Mouse (Mus musculus) C2C12 (cell line): ENCODE measurements around the gene Trabd2b. TPM values are rescaled to one million over a fixed set of nuclear protein-coding genes. Genes with fewer than 3 reads are reported as not detected.

Source experiments
- H3K27me3 ChIP-seq: one replicate; pipeline ENCODE4 v1.6.1; 2011; ENCODE audit not compliant: control insufficient read depth, insufficient read depth, insufficient read length
- H3K36me3 ChIP-seq: one replicate; pipeline ENCODE4 v1.6.1; 2011; ENCODE audit not compliant: control insufficient read depth, insufficient read depth
- H3K4me3 ChIP-seq: one replicate; pipeline ENCODE4 v1.5.1; 2011; ENCODE audit warnings: mild to moderate bottlenecking, control low read depth; ENCODE audit not compliant: poor library complexity, insufficient read depth, severe bottlenecking
- H3K79me2 ChIP-seq: one replicate; pipeline ENCODE4 v1.6.1; 2011; ENCODE audit not compliant: control insufficient read depth, insufficient read depth
- H3K79me3 ChIP-seq: one replicate; pipeline ENCODE4 v1.6.1; 2011; ENCODE audit warnings: low read depth, control low read depth
- H3ac ChIP-seq: one replicate; pipeline ENCODE3; 2011; ENCODE audit warnings: low read depth; ENCODE audit not compliant: control insufficient read depth, insufficient read length
- CEBPB ChIP-seq: IDR thresholded peaks from one replicate; pipeline ENCODE4 v1.6.1; 2011; ENCODE audit warnings: low read depth, mild to moderate bottlenecking, control low read depth, moderate library complexity
- CTCF ChIP-seq: IDR thresholded peaks from one replicate; pipeline ENCODE4 v1.5.1; 2011; ENCODE audit not compliant: control insufficient read depth, insufficient read depth, insufficient read length
- FOSL1 ChIP-seq: IDR thresholded peaks from one replicate; pipeline ENCODE4 v1.8.0; 2011; ENCODE audit warnings: mild to moderate bottlenecking, low read length; ENCODE audit not compliant: poor library complexity, insufficient read depth, severe bottlenecking
- MAX ChIP-seq: IDR thresholded peaks from one replicate; pipeline ENCODE4 v1.6.1; 2011; ENCODE audit warnings: mild to moderate bottlenecking, control low read depth
- MYOD1 ChIP-seq: IDR thresholded peaks from one replicate; pipeline ENCODE4 v1.6.1; 2011; ENCODE audit warnings: low read depth; ENCODE audit not compliant: control insufficient read depth, insufficient read length
- MYOG ChIP-seq: IDR thresholded peaks from one replicate; pipeline ENCODE4 v1.6.1; 2011; ENCODE audit not compliant: control insufficient read depth, insufficient read length; ENCODE audit errors: extremely low read depth
- USF1 ChIP-seq: IDR thresholded peaks from one replicate; pipeline ENCODE4 v1.6.1; 2011; ENCODE audit warnings: low read depth, mild to moderate bottlenecking, control low read depth, moderate library complexity
- polyA plus RNA-seq: library from polyadenylated mRNA; unstranded; fragments of >200 nt; fragmentation: generic; extraction: Trizol; gene quantifications from one replicate; pipeline ENCODE4 v1.2.1, GENCODE M21; 2012; ENCODE audit warnings: missing spikeins

Gene Trabd2b
- polyA plus RNA-seq, 1 experiment: 0.28 TPM

DNA sequence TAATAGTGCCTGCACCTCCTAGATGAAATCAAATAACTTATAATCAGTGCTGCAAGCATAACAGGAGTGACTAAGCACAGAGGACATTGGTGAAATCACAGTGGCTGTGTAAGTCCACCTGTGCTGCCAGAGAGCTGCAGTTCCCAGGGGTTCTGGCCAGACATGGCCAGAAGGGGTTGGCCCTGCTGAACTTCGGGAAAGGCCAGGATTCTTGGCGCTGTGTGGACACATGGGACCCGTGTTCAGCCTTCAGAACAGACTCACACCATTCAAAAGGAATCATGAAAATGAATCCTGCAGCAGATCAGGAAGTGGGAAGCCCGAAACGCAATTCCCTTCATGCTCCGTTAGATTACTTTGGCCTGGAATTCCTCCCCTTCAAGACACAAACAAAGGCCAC lies 125.1 kb downstream of the Trabd2b start:
- Histone ChIP-seq H3K79me2 (no peaks in the 10 kb centered on the region), H3K79me3 (no peaks in the 10 kb centered on the region), H3K36me3 (no peaks in the 10 kb centered on the region), H3K27me3 (no peaks in the 10 kb centered on the region), H3K4me3 (no peak overlapping the region), H3ac (no peak overlapping the region)
- TF ChIP-seq MYOG (no peak), CEBPB (no peak), MAX (no peak), MYOD1 (no peak), USF1 (no peak), FOSL1 (no peak), CTCF (no peak)

DNA sequence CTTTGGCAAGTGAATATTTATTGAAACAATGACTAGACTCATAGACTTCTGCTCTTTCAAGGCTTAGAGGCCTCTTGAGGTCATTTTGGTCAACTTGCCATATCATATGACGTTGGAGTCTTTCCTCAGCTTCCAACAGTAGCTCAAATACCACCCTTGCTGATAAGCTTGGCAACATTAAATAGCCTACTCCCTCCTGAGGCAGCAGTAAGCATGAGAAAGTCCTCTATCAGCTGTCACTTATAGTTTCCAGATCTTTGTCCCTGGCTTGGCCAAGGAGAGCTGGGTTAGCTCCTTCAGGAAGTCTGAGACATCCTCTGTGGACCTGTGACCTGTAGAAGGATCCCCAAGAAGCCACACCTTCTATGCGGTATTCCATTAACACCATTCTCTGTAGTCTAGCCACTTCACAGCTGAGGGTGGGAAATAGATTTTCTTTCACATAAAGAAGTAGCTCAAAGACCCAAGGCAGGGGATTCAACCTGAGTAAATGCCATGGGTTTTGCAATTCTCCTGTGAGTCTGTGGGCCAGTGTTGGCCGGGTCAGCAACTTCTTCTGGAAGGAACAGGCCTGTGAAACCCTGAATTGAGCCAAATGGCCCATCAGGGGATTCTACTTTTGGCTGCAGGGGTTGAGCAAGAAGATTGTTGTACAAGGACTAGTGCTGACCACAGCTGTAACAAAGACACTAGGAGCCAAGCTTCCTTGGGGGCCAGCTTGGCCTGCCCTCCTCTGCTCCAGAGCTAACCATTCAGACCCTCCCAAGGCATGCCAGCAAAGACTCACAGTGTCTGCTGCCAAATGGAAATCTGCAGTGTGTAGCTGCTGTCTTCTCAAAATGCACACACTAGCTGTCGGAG lies 127.6 kb downstream of the Trabd2b start:
- H3K36me3 ChIP-seq: no peaks in the 10 kb centered on the region
- TF ChIP-seq MAX (no peak), CEBPB (no peak), FOSL1 (no peak), MYOD1 (no peak), CTCF (no peak), MYOG (no peak), USF1 (no peak)
- no peak overlapping the region for H3ac ChIP-seq
- H3K79me2 ChIP-seq: no peaks in the 10 kb centered on the region
- H3K79me3 ChIP-seq: no peaks in the 10 kb centered on the region
- no peak overlapping the region for H3K4me3 ChIP-seq
- H3K27me3 ChIP-seq: no peaks in the 10 kb centered on the region

DNA sequence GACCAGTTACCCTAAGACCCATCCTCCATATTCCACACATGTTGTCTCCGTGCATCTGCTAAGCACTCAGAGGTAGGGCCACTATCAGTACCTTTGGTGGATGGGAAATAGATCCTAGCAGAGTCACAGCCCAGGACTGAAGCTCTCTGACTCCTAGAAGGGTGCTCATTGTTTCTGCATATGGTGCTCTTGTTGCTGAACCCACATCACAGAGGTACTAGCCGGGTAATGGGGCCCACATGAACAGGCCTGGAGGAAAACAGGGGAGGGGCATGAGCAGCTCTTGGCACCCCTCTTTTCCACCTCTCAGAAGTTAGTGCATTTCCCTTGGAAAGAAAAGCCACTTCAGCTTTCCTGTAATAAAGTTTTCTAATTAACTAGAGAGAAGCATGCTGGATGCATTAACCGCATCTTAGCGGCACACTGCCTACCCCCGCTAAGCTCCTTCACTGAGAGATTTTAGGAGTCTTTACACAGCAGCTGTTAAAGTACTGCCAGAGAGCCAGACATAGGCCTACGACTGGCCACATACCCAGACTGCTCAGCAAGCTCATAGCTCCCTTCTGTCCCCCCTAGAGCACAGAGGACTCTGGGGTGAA lies 131.0 kb downstream of the Trabd2b start:
- no peak overlapping the region for H3K4me3 ChIP-seq
- no peaks in the 10 kb centered on the region for H3K79me2 ChIP-seq
- H3K27me3 ChIP-seq: no peaks in the 10 kb centered on the region
- no peaks in the 10 kb centered on the region for H3K36me3 ChIP-seq
- TF ChIP-seq USF1 (no peak), MAX (no peak), CEBPB (no peak), MYOG (no peak), FOSL1 (no peak), MYOD1 (no peak), CTCF (no peak)
- H3ac ChIP-seq: no peak overlapping the region
- H3K79me3 ChIP-seq: no peaks in the 10 kb centered on the region

DNA sequence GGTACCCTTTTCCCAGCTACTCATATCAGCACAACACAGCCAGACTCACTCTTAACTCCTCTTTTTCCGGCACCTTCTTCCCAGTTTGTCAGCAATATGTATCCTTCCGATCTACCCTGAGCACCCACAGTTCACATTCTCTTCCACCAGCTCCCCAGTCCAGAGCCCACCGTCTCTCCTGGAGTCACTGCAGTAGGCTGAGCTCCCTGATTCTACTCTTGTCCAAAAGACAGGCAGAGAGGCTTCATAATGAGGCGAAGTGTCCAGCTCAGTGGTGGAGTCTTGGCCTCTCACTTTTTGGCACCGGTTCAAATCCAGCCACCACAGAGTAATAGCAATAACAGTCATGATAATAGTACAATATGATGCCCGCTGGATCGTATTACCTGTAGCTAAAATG lies 133.5 kb downstream of the Trabd2b start:
- Histone ChIP-seq H3ac (no peak overlapping the region), H3K79me3 (no peaks in the 10 kb centered on the region), H3K27me3 (no peaks in the 10 kb centered on the region), H3K79me2 (no peaks in the 10 kb centered on the region), H3K4me3 (no peak overlapping the region), H3K36me3 (no peaks in the 10 kb centered on the region)
- no peak for TF ChIP-seq MYOD1
- TF ChIP-seq USF1: no peak
- no peak for TF ChIP-seq CTCF
- TF ChIP-seq MAX: no peak
- no peak for TF ChIP-seq MYOG
- no peak for TF ChIP-seq FOSL1
- no peak for TF ChIP-seq CEBPB

DNA sequence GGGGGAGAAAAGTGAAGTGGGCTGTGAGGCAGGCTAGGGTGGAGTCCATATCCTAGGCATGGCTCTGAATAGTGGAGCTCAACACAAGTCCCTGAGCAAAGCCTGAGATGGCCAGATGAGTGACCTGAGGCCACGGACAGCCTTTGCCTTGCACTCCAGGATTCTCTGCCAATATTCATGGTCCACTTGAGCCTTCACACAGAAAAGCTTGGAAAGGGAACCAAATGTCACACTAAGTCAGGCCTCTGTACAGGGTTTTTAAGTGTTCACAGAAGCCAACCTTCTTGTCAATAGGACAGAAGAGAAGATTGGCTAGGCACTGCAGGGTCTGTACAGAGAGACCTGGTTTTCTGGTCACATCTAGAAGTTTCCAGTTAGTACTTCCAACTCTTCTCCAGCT lies 134.7 kb downstream of the Trabd2b start:
- H3K27me3 ChIP-seq: no peaks in the 10 kb centered on the region
- TF ChIP-seq MYOD1 (no peak), CTCF (no peak), CEBPB (no peak), USF1 (no peak), MYOG (no peak), MAX (no peak), FOSL1 (no peak)
- H3K36me3 ChIP-seq: no peaks in the 10 kb centered on the region
- no peak overlapping the region for H3K4me3 ChIP-seq
- H3ac ChIP-seq: no peak overlapping the region
- H3K79me3 ChIP-seq: no peaks in the 10 kb centered on the region
- H3K79me2 ChIP-seq: no peaks in the 10 kb centered on the region

DNA sequence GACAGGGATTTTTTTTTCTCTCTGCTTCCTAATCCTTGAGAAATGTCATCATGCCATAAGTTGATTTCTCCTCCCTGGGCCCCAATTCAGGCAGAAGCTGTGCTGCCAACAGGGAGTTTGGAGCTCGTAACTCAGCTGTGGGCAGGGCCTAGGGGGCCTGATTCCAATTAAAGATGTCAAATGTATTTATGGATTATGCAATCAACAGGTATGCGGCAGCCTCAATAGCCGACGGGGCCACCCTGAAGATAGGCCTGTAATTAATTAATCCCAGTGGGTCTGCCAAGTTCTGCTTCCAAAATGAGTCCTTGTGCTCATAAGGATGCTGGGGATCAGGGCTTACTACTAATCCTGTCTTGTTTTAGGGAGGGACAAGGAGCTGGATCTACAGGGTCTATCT lies 135.6 kb downstream of the Trabd2b start:
- Histone ChIP-seq H3K27me3 (no peaks in the 10 kb centered on the region), H3K36me3 (no peaks in the 10 kb centered on the region), H3K79me2 (no peaks in the 10 kb centered on the region), H3K79me3 (no peaks in the 10 kb centered on the region), H3ac (no peak overlapping the region), H3K4me3 (no peak overlapping the region)
- no peak for TF ChIP-seq CEBPB
- no peak for TF ChIP-seq USF1
- no peak for TF ChIP-seq MAX
- no peak for TF ChIP-seq FOSL1
- TF ChIP-seq CTCF: no peak
- TF ChIP-seq MYOG: no peak
